ENCODE assay signal across 10 mouse cellular contexts in genomic region chr11:59569306-59569705, GRCm38 (mm10). TPM values are rescaled to one million over a fixed set of nuclear protein-coding genes. Genes with fewer than 3 reads are reported as not detected.
DNase-seq lines count a peak whose midpoint lies in the region; TF ChIP-seq lines count a peak whose summit lies in the region.
"Had no signal": no experiment of that assay in that cellular context is flagged by ENCODE, and none has a peak within 500 bp of the region (broad histone marks: within the 10 kb centered on the region; RNA-seq: fewer than 3 reads in every experiment).

No protein-coding gene starts in this region.

- H3K4me3 ChIP-seq in lung, adult 2 months (replicated peaks; ENCODE audit: extremely low read depth, low read depth, low read length) = no peak overlapping the region
- H3K4me3 ChIP-seq in bone marrow macrophage, adult 2 months (ENCODE audit: insufficient read depth, low read length) = no peak overlapping the region

- H3K27ac ChIP-seq in bone marrow macrophage, adult 2 months (ENCODE audit: insufficient read depth, low read depth, low read length) = no peak overlapping the region

- WGBS in lung, adult 2 months = 56% methylated on average over 3 of the region's 3 CpGs

- intact Hi-C loops in heart, postnatal 36 days (cut with DNase I) = loop anchor here (1.0 to 2.0 kb wide), 2 partner anchors 45 to 261 kb away; no protein-coding TSS in a partner anchor

- DNase-seq in embryo, embryonic 10.5 days (ENCODE audit: low spot score) = peak; percentile 41
- DNase-seq in embryo, embryonic 9.5 days (ENCODE audit: extremely low spot score) = no peak
- DNase-seq in lung, adult 2 months = no peak
- no peak for DNase-seq in lung, postnatal 25 days (ENCODE audit: low spot score)
- peak; percentile 21 for DNase-seq in naive thymus-derived CD4-positive, alpha-beta T cell, adult 2 months (ENCODE audit: low read depth)
- no peak for DNase-seq in layer of hippocampus, adult 11-12 months (ENCODE audit: low spot score)
- DNase-seq in heart, postnatal 36 days = no peak

- no peak for TF ChIP-seq POLR2A in lung, adult 2 months (IDR thresholded peaks at IDR 0.05; ENCODE audit: borderline replicate concordance, extremely low read depth, low read depth, low read length)
- TF ChIP-seq POLR2A in bone marrow macrophage, adult 2 months (IDR thresholded peaks at IDR 0.05; ENCODE audit: borderline replicate concordance, low read depth, low read length) = no peak

- no peaks in the 10 kb centered on the region for H3K4me1 ChIP-seq in lung, adult 2 months (ENCODE audit: control insufficient read depth, insufficient read depth, low read length)
- H3K4me1 ChIP-seq in bone marrow macrophage, adult 2 months (ENCODE audit: control insufficient read depth, insufficient read depth, low read length) = no peaks in the 10 kb centered on the region

- TF ChIP-seq CTCF in lung, adult 2 months (IDR thresholded peaks at IDR 0.05; ENCODE audit: insufficient read depth, low read length) = peak; percentile 58
- peak; percentile 71; the same call in 1 of the 2 replicates for TF ChIP-seq CTCF in bone marrow macrophage, adult 2 months (IDR thresholded peaks at IDR 0.05; ENCODE audit: low read depth, low read length)

RNA-seq across cellular contexts. Expression of gene Olfr222, which starts 6.7 kb away (rescaled TPM):
- polyA plus RNA-seq in lung, adult 2 months (2012; rRNA removed) = not detected in 2 replicates
- not detected in 2 replicates for polyA plus RNA-seq in bone marrow macrophage, adult 2 months (2012; ENCODE audit: insufficient read depth, insufficient read length, missing spikeins)
- total RNA-seq in heart, postnatal 36 days (2021) = not detected
- total RNA-seq: layer of hippocampus, postnatal 10 days had no signal
- polyA plus RNA-seq: frontal cortex, adult 2 months had no signal

RNA-seq across cellular contexts. Expression of gene Olfr223, which starts 23.8 kb away (rescaled TPM):
- polyA plus RNA-seq in lung, adult 2 months (2012; rRNA removed) = not detected in 2 replicates
- not detected in 2 replicates for polyA plus RNA-seq in bone marrow macrophage, adult 2 months (2012; ENCODE audit: insufficient read depth, insufficient read length, missing spikeins)
- total RNA-seq in heart, postnatal 36 days (2021) = not detected
- total RNA-seq: layer of hippocampus, postnatal 10 days had no signal
- polyA plus RNA-seq: frontal cortex, adult 2 months had no signal

RNA-seq across cellular contexts. Expression of gene Nlrp3, which starts 27.9 kb away (rescaled TPM):
- 1.6 and 2.2 TPM in 2 replicates for polyA plus RNA-seq in lung, adult 2 months (2012; rRNA removed)
- polyA plus RNA-seq in bone marrow macrophage, adult 2 months (2012; ENCODE audit: insufficient read depth, insufficient read length, missing spikeins) = 50.6 and 52.3 TPM in 2 replicates
- total RNA-seq in heart, postnatal 36 days (2021) = 1 to 10 TPM in 1 of 2 experiments, under 1 TPM in 1; 0.42 to 1.0 TPM

RNA-seq across cellular contexts. Expression of gene Zkscan17, which starts 42.8 kb away (rescaled TPM):
- 12.7 and 12.9 TPM in 2 replicates for polyA plus RNA-seq in lung, adult 2 months (2012; rRNA removed)
- polyA plus RNA-seq in bone marrow macrophage, adult 2 months (2012; ENCODE audit: insufficient read depth, insufficient read length, missing spikeins) = 20.2 and 24.1 TPM in 2 replicates
- 10 to 100 TPM; 16.4 to 17.4 TPM for total RNA-seq in heart, postnatal 36 days (2021)

Comparison
In these comparisons a context has a peak if more than half of its experiments do, and no peak if none do; other contexts are left out.
1. DNase-seq: peak in embryo, embryonic 10.5 days (single experiment) and naive thymus-derived CD4-positive, alpha-beta T cell, adult 2 months (single experiment); none in embryo, embryonic 9.5 days (single experiment), lung, adult 2 months (single experiment), lung, postnatal 25 days (single experiment), layer of hippocampus, adult 11-12 months (single experiment) and heart, postnatal 36 days (0 of 2).
2. RNA of gene Nlrp3, which starts 27.9 kb away (polyA plus RNA-seq): 50.6 to 52.3 TPM in bone marrow macrophage, adult 2 months; 1.6 to 2.2 TPM in lung, adult 2 months; every median in the first group is over 10 times any median in the second.